Mouse (Mus musculus) embryonic facial prominence, embryonic 11.5 days (tissue): ENCODE data around the gene Ugt1a7c. TPM values are rescaled to one million over a fixed set of nuclear protein-coding genes. Genes with fewer than 3 reads are reported as not detected.

Source experiments
- ATAC-seq: fragments of 200-750 bp; cut with Nextera tagmentation; replicated peaks from 2 replicates; pipeline ENCODE4 v1.8.0; 2017; ENCODE audit warnings: low read depth; ENCODE audit not compliant: insufficient number of reproducible peaks, low FRiP score, low TSS enrichment
- DNase-seq: peaks from one replicate; pipeline ENCODE4 v3.0.0-alpha.2; 2015; ENCODE audit warnings: low spot score
- H3K27ac ChIP-seq: fragments of 300-500 bp; sonication (generic); replicated peaks from 2 replicates; pipeline ENCODE4 v1.5.1; 2014; ENCODE audit warnings: mild to moderate bottlenecking, low read depth, low read length, control low read depth
- H3K27me3 ChIP-seq: fragments of 300-500 bp; sonication (generic); 2 replicates; pipeline ENCODE4 v1.6.1; 2014; ENCODE audit warnings: mild to moderate bottlenecking, low read length, moderate library complexity, mixed read lengths; ENCODE audit not compliant: control insufficient read depth, insufficient read depth
- H3K36me3 ChIP-seq: fragments of 300-500 bp; sonication (generic); replicated peaks from 2 replicates; pipeline ENCODE4 v1.6.1; 2014; ENCODE audit warnings: low read depth, mild to moderate bottlenecking, low read length, moderate library complexity, mixed read lengths; ENCODE audit not compliant: control insufficient read depth, insufficient read depth
- H3K4me1 ChIP-seq: fragments of 300-500 bp; sonication (generic); 2 replicates; pipeline ENCODE4 v1.6.1; 2014; ENCODE audit warnings: low read length, mixed read lengths; ENCODE audit not compliant: control insufficient read depth, insufficient read depth
- H3K4me2 ChIP-seq: fragments of 300-500 bp; sonication (generic); 2 replicates; pipeline ENCODE4 v1.6.1; 2014; ENCODE audit warnings: low read depth, mild to moderate bottlenecking, control low read depth, low read length, moderate library complexity
- H3K4me3 ChIP-seq: fragments of 300-500 bp; sonication (generic); 2 replicates; pipeline ENCODE4 v1.5.1; 2014; ENCODE audit warnings: low read depth, low read length, control low read depth
- H3K9ac ChIP-seq: fragments of 300-500 bp; sonication (generic); replicated peaks from 2 replicates; pipeline ENCODE4 v1.6.1; 2014; ENCODE audit warnings: mild to moderate bottlenecking, control low read depth, low read length
- H3K9me3 ChIP-seq: fragments of 300-500 bp; sonication (generic); replicated peaks from 2 replicates; pipeline ENCODE4 v1.6.1; 2016; ENCODE audit warnings: mild to moderate bottlenecking, low read length, inconsistent platforms, mixed read lengths; ENCODE audit not compliant: control insufficient read depth
- WGBS: fragments of 180-500 bp; shearing (Covaris S2); extraction: QIAGEN DNeasy Blood & Tissue Kit; methylation state at CpG from one replicate; pipeline ENCODE4 v1.1.7; 2014; 5-methylcytosine and 5-hydroxymethylcytosine counted together
- polyA plus RNA-seq: library from polyadenylated mRNA; unstranded; fragments of >200 nt; fragmentation: Nextera tagmentation; extraction: Ambion mirVana; gene quantifications from 2 replicates; pipeline ENCODE4 v1.2.1, GENCODE M21; 2014

The Ugt1a7c gene
- polyA plus RNA-seq, 1 experiment from 2014 or later, result 0.84 TPM

- ATAC-seq (0 out of 2 replicates have a peak, but pooled peaks have one; percentile 2), DNase-seq (no peak)
- Histone ChIP-seq H3K4me1 (no peaks in the 10 kb centered on the region), H3K9ac (no peak overlapping the region), H3K9me3 (peaks cover 52% of the 10 kb centered on the region), H3K36me3 (peaks cover 44% of the 10 kb centered on the region), H3K4me2 (no peak overlapping the region), H3K27ac (no peak overlapping the region), H3K27me3 (no peaks in the 10 kb centered on the region), H3K4me3 (no peak overlapping the region)
- 81% methylated on average over 8 of the region's 8 CpGs for WGBS
Observed at GRCm38 (mm10) chr1:88258881-88259642, 164.2 kb downstream of the Ugt1a7c start.

- no peaks in the 10 kb centered on the region for H3K4me1 ChIP-seq
- peaks cover 49% of the 10 kb centered on the region for H3K36me3 ChIP-seq
- WGBS, result 77% methylated on average over 4 of the region's 4 CpGs
- H3K4me2 ChIP-seq, result no peak overlapping the region
- H3K27me3 ChIP-seq, result no peaks in the 10 kb centered on the region
- ATAC-seq, result 0 out of 2 replicates have a peak, but pooled peaks have one; percentile 1
- no peak for DNase-seq
- no peak overlapping the region for H3K27ac ChIP-seq
- no peak overlapping the region for H3K4me3 ChIP-seq
- peaks cover 46% of the 10 kb centered on the region for H3K9me3 ChIP-seq
- no peak overlapping the region for H3K9ac ChIP-seq
Observed at GRCm38 (mm10) chr1:88259643-88260024, 164.8 kb downstream of the Ugt1a7c start.

GRCm38 (mm10) chr1:88260114-88260513 is 165.3 kb downstream of the Ugt1a7c start:
- Histone ChIP-seq H3K27me3 (no peaks in the 10 kb centered on the region), H3K4me1 (no peaks in the 10 kb centered on the region), H3K4me3 (no peak overlapping the region), H3K9me3 (peaks cover 42% of the 10 kb centered on the region), H3K27ac (no peak overlapping the region), H3K4me2 (no peak overlapping the region), H3K9ac (no peak overlapping the region), H3K36me3 (peaks cover 54% of the 10 kb centered on the region)
- DNase-seq (no peak), ATAC-seq (peak; percentile 1; the same call in 1 of the 2 replicates)
- 79% methylated on average over 6 of the region's 6 CpGs for WGBS

- no peak overlapping the region for H3K4me2 ChIP-seq
- peaks cover 35% of the 10 kb centered on the region for H3K9me3 ChIP-seq
Observed at GRCm38 (mm10) chr1:88260604-88261377, 165.9 kb downstream of the Ugt1a7c start.

GRCm38 (mm10) chr1:88261706-88262105 is 166.8 kb downstream of the Ugt1a7c start:
- peaks cover 26% of the 10 kb centered on the region for H3K9me3 ChIP-seq
- no peak for ATAC-seq
- 88% methylated on average over 7 of the region's 7 CpGs for WGBS

More at GRCm38 (mm10) chr1:88260604-88261377, 165.9 kb downstream of the Ugt1a7c start:
- H3K27me3 ChIP-seq, result no peaks in the 10 kb centered on the region
- H3K27ac ChIP-seq, result no peak overlapping the region
- ATAC-seq (no peak), DNase-seq (no peak)
- H3K4me1 ChIP-seq, result no peaks in the 10 kb centered on the region
- H3K4me3 ChIP-seq, result no peak overlapping the region
- H3K36me3 ChIP-seq, result peaks cover 61% of the 10 kb centered on the region
- 83% methylated on average over 10 of the region's 10 CpGs for WGBS
- H3K9ac ChIP-seq, result no peak overlapping the region

GRCm38 (mm10) chr1:88262255-88262654 is 167.4 kb downstream of the Ugt1a7c start:
- H3K27ac ChIP-seq, result no peak overlapping the region
- ATAC-seq (no peak), DNase-seq (no peak)
- peaks cover 76% of the 10 kb centered on the region for H3K36me3 ChIP-seq
- H3K4me1 ChIP-seq, result no peaks in the 10 kb centered on the region
- H3K4me2 ChIP-seq, result no peak overlapping the region
- WGBS, result 90% methylated on average over 4 of the region's 4 CpGs
- no peak overlapping the region for H3K9ac ChIP-seq
- no peak overlapping the region for H3K4me3 ChIP-seq
- no peaks in the 10 kb centered on the region for H3K27me3 ChIP-seq
- peaks cover 21% of the 10 kb centered on the region for H3K9me3 ChIP-seq

More at GRCm38 (mm10) chr1:88261706-88262105, 166.8 kb downstream of the Ugt1a7c start:
- Histone ChIP-seq H3K36me3 (peaks cover 70% of the 10 kb centered on the region), H3K27me3 (no peaks in the 10 kb centered on the region), H3K9ac (no peak overlapping the region), H3K4me2 (no peak overlapping the region), H3K4me1 (no peaks in the 10 kb centered on the region), H3K27ac (no peak overlapping the region), H3K4me3 (no peak overlapping the region)
- no peak for DNase-seq

GRCm38 (mm10) chr1:88262961-88263360 is 168.1 kb downstream of the Ugt1a7c start:
- H3K4me1 ChIP-seq, result no peaks in the 10 kb centered on the region
- H3K4me2 ChIP-seq, result no peak overlapping the region
- H3K9ac ChIP-seq, result no peak overlapping the region
- ATAC-seq (no peak), DNase-seq (no peak)
- no peak overlapping the region for H3K4me3 ChIP-seq
- H3K9me3 ChIP-seq, result peaks cover 16% of the 10 kb centered on the region
- H3K27me3 ChIP-seq, result no peaks in the 10 kb centered on the region
- H3K27ac ChIP-seq, result no peak overlapping the region
- 75% methylated on average over 6 of the region's 6 CpGs for WGBS
- H3K36me3 ChIP-seq, result peaks cover 83% of the 10 kb centered on the region

- H3K4me1 ChIP-seq, result no peaks in the 10 kb centered on the region
Observed at GRCm38 (mm10) chr1:88263778-88264177, 168.9 kb downstream of the Ugt1a7c start.

More at GRCm38 (mm10) chr1:88263778-88264177, 168.9 kb downstream of the Ugt1a7c start:
- Histone ChIP-seq H3K27me3 (no peaks in the 10 kb centered on the region), H3K9ac (no peak overlapping the region), H3K36me3 (peaks cover 91% of the 10 kb centered on the region), H3K9me3 (peaks cover 9% of the 10 kb centered on the region), H3K4me2 (no peak overlapping the region), H3K27ac (no peak overlapping the region), H3K4me3 (no peak overlapping the region)
- WGBS, result 89% methylated on average over 5 of the region's 5 CpGs
- ATAC-seq (no peak), DNase-seq (no peak)
